Mouse (Mus musculus): ENCODE results near the gene Galnt4.

Galnt4 gene

GRCm38 (mm10) chr10:99115471-99116236 is 7.7 kb downstream of the Galnt4 start:
- DNase-seq (ENCODE audit: low spot score in 2 of 2), result no peak

DNA sequence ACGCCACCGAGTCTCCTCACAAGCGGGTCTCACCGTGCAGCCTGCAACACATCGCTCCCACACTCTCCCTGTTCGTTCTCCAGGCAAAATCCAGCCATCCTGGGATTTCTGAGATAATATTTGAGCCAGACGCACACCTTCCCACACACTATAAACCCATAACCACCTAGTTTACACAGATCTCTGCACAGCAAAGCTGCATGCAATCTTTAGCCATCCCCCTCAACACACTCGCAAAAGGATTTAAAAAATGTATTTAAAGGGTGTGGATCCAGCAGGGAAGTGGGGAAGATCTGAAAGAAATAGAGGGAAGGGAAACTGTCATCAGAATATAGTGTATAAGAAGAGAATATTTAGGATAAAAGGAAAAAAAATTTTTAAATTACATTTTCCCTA is 8.3 kb downstream of the Galnt4 start:
- DNase-seq (ENCODE audit: low spot score in 2 of 2), result no peak

DNA sequence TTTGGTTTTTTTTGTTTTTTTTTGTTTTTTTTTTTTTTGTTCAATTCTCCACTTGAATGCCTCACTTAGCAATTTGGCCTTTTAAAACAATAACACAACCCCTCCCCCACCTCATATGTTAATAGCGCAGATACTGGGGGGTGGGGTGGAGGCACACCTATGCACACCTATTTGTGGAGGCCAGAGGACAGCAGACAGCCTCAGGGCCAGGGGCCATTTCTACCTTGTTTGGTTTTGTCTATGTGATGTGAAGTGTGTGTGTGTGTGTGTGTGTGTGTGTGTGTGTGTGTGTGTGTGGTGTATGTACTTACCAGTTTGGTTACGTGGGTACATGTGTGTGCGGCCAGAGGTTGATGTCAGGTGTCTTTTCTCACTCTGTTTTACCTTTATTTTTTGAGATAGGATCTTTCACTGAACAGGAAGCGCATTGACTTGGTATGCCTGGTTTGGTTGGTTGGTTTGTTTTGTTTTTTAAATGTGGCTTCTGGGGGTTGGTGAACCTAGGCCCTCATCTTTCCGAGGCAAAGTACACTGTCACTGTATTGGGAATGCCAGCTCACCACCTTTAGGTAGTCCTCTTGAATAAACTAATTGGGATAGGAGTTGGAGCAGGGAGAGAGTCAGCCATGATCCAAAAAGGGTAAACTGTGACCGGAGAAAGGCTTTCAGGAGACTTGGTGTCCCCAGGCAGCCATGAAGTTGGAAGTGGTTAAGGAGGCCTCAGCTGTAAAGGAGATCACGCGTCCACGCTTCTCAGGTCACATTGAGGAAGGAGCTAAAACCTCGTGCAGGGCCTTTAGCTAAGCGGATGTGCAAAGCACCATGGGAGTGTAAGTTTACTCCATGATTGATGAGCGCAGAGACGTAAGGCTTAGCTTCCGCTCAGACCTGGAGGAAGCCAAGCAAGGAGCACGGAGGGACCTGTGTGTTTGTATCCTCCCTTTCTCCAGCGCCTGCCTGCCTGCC is 9.0 kb downstream of the Galnt4 start:
- DNase-seq (ENCODE audit: low spot score in 2 of 2), result no peak

DNA sequence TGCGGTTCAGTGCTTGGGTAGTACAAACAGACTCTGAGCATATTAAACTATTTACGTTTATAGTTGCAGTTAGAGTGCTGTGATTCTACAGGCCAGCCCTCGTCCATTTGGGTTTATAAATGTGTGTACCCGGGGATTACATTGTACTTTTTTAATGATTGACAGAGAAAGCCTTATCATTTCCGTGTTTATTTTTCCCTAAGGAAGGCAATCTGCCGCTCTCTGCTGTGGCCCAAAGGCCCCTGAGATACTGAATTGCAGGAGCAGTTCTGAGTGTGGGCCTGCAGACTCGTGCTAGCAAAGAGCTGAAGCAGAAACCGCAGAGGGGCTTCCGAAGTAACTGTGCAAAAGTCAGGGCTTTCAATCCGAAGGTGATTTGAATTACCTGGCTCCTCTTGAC is 9.9 kb downstream of the Galnt4 start:
- DNase-seq (ENCODE audit: low spot score in 2 of 2), result no peak

DNA sequence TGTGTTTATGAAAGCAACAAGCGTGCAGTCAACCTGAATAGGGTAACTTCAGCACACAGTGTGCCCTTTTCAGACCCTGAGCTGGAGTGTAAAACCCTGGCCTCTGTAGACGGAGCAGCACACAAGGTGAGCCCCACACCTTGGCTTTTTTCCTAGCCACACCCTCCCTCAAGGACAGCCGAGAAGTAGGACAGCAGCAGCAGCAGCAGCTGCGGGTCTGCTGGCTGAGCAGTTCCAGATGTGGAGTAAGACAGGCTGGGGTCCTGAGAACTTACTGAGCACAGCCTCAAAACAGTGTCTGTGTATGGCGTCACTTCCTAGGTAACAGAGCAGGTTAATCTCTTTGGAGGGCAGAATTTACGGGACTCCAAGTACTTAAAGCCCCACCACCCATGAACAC is 10.7 kb downstream of the Galnt4 start:
- DNase-seq (ENCODE audit: low spot score in 2 of 2), result no peak

- DNase-seq (ENCODE audit: low spot score in 2 of 2), result no peak
Observed at GRCm38 (mm10) chr10:99119471-99119870, 11.5 kb downstream of the Galnt4 start.

GRCm38 (mm10) chr10:99126225-99126624 is 18.3 kb downstream of the Galnt4 start, which contains the start of gene Phxr2:
TSS of gene Phxr2 (minus strand) at chr10:99126325.
- no peak for DNase-seq (ENCODE audit: low spot score in 2 of 2)

GRCm38 (mm10) chr10:99126954-99127353 is 19.0 kb downstream of the Galnt4 start:
- DNase-seq (ENCODE audit: low spot score in 2 of 2), result peak; percentile 60 to 74

- peak; percentile 46 to 74 for DNase-seq (ENCODE audit: low spot score in 2 of 2)
Observed at GRCm38 (mm10) chr10:99127691-99128261, 19.8 kb downstream of the Galnt4 start.

GRCm38 (mm10) chr10:99130611-99131010 is 22.7 kb downstream of the Galnt4 start:
- DNase-seq (ENCODE audit: low spot score in 2 of 2), result peak in 1 of 2 experiments; percentile 64

GRCm38 (mm10) chr10:99131298-99131697 is 23.3 kb downstream of the Galnt4 start:
- DNase-seq (ENCODE audit: low spot score in 2 of 2), result no peak

GRCm38 (mm10) chr10:99132189-99132588 is 24.2 kb downstream of the Galnt4 start:
- DNase-seq (ENCODE audit: low spot score in 2 of 2), result no peak

DNA sequence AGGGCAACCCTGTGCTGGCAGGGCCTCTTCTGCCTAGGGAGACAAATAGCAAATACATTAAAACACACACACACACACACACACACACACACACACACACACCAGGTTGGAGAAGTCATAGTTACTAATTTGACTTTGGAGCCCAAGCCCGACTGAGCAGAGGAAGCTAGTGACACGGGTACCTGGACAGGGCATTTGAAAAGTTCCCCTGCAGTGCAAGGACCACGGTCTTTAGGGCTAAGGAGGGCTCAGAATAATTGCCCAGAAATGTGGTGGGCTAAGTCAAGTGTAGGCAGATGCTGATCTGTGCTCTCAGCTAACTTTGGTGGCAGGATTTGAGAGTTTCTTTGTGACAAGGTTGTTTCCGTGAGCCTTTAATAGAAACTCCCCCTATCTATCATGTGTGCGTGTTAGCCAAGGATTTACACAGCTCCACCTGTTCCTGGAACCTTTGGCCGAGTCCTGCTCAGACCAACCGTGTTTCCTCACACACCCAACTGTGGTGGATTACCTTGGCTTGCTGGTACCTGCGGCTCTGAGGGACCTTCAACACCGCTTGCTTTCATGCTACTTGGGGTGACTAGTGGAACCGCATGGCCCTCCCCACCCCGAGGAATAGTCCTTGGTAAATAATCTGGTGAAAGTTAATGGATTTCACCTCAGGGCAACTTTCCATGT is 24.8 kb downstream of the Galnt4 start:
- DNase-seq (ENCODE audit: low spot score in 2 of 2), result peak in 1 of 2 experiments; percentile 55

DNA sequence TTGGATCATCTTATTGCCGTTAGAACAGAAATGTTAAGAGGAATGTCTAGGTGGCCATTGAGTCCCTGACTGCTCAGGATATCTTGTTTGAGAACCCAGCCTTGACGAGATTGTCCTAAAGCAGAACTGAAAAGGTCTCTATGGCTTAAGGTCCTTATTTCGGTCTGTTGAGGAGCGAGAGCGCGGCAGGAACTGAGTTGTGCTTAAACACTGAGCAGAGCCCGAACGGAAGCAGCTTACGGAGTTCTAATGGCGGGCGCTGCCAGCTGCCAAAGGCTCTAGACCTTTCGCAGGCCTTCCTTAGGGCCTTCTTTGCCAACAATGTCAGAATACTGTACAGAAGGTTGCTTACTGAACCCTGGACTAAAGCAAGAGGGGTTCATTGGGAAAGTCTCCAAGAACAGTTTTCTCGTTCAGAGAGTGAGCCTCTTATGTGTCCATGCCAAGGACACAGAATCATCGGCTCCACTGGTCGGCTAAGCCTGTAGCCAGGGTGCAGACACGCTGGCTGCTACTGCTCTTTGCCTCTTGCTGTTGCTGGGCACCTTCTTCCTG is 25.4 kb downstream of the Galnt4 start:
- peak in 1 of 2 experiments; percentile 66 for DNase-seq (ENCODE audit: low spot score in 2 of 2)

- no peak for DNase-seq (ENCODE audit: low spot score in 2 of 2)
Observed at GRCm38 (mm10) chr10:99136337-99136736, 28.4 kb downstream of the Galnt4 start.

- DNase-seq (ENCODE audit: low spot score in 2 of 2), result no peak
Observed at GRCm38 (mm10) chr10:99145611-99146010, 37.7 kb downstream of the Galnt4 start.

- DNase-seq (ENCODE audit: low spot score in 2 of 2), result no peak
Observed at GRCm38 (mm10) chr10:99146596-99146995, 38.6 kb downstream of the Galnt4 start.

- DNase-seq (ENCODE audit: low spot score in 2 of 2), result peak in 1 of 2 experiments; percentile 54
Observed at GRCm38 (mm10) chr10:99150016-99150415, 42.1 kb downstream of the Galnt4 start.

DNA sequence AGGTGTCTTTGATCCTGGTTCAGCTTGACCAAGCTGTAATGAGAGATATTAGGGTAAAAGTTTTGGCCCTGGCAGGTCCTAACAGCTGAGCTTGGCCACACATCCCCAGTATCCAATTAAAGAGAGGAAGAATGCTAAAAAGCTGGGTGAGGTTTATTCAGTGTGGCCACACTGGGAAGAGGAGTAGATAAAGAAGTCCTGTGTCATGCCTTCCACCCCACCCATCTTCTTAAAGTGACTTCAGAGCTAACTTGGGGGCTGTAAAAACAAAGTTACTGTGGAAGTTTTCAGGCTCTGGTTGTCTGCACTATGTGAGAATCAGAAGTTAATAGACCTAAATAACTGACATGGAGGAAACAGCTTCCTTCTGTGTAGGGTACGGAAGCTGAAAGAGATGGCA is 43.6 kb downstream of the Galnt4 start:
- no peak for DNase-seq (ENCODE audit: low spot score in 2 of 2)

DNA sequence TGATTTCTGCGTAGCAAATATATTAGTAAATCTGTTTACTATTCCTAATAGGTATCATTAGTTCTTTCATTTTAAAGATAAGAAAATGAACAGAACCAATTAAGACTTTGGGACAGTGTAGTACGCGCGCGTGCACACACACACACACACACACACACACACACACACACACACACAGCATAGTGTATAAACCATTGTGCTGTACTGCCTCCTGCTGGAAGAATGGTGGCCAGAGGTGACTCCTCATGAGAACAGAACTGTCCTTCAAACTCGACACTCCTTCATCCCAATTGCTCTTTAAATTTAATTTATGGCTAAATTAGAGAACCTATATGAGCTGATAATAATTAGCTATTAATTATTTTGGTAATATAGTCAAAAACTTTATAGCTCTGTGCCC is 44.1 kb downstream of the Galnt4 start:
- DNase-seq (ENCODE audit: low spot score in 2 of 2), result peak; percentile 49 to 71

- peak in 1 of 2 experiments; percentile 48 for DNase-seq (ENCODE audit: low spot score in 2 of 2)
Observed at GRCm38 (mm10) chr10:99154635-99155034, 46.7 kb downstream of the Galnt4 start.

All from spleen, postnatal 4 days (tissue).